Mouse (Mus musculus): ENCODE measurements around the gene Ctse. TPM values are rescaled to one million over a fixed set of nuclear protein-coding genes. Genes with fewer than 3 reads are reported as not detected.

Gene Ctse
- total and polyA plus RNA-seq, 3 experiments: 55.2 to 92.7 TPM; not detected in 1

DNA sequence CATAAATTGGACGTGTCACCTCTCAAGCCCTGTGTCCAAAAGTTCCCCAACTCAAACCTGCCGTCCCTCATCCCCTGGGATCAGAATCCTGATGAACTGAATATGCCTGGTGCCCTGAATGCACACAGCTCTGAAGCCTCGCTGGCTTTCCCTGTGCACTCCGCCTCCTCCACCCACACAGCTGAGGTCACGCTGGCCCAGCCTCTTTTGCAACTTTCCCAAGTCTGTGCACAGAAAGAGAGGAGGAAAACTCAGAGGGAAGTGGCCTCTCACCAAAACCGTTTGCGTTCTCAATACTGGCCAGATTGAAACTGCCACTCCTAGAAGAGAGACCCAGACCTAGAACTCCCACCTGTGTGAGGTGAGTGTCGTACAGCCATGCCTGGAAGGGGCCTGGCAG lies 50.4 kb downstream of the Ctse start, which contains the start of gene Rab7b:
Gene Rab7b, plus strand, starts transcription at position 221 of the 400 bp plus-strand sequence.
- no peaks in the 10 kb centered on the region for H3K36me3 ChIP-seq (ENCODE audit: control insufficient read depth in 1 of 2, insufficient read depth in 2 of 2, low read length in 2 of 2)
- DNase-seq (ENCODE audit: low read depth, low spot score): no peak
- no peak within 1 kb of the TSS for H3K4me3 ChIP-seq (ENCODE audit: control insufficient read depth in 1 of 2, insufficient read depth in 1 of 2, low read depth in 2 of 2, low read length in 2 of 2)
- no peak for TF ChIP-seq USF2 (IDR thresholded peaks at IDR 0.05; ENCODE audit: borderline replicate concordance in 1 of 2, insufficient read depth in 1 of 2, low read depth in 1 of 2, low read length in 2 of 2)
- no peak for TF ChIP-seq TAL1 (IDR thresholded peaks at IDR 0.05; ENCODE audit: low read length)
- no peak for TF ChIP-seq CHD1 (IDR thresholded peaks at IDR 0.05; ENCODE audit: low read depth, low read length)
- TF ChIP-seq E2F4 (IDR thresholded peaks at IDR 0.05; ENCODE audit: borderline replicate concordance, low read depth, low read length): no peak
- no peak for TF ChIP-seq MYC (IDR thresholded peaks at IDR 0.05; ENCODE audit: low read depth, low read length)
- TF ChIP-seq ZKSCAN1 (IDR thresholded peaks at IDR 0.05; ENCODE audit: low read depth, low read length): no peak
- no peaks in the 10 kb centered on the region; a peak in 1 of 4 replicates for H3K27me3 ChIP-seq (ENCODE audit: control insufficient read depth in 1 of 2, insufficient read depth in 2 of 2, low read length in 2 of 2)
- H3K79me2 ChIP-seq (ENCODE audit: control insufficient read depth, insufficient read depth, low read length, poor library complexity): no peaks in the 10 kb centered on the region
- H3K9me3 ChIP-seq (replicated peaks; ENCODE audit: insufficient read depth, low read length): no peaks in the 10 kb centered on the region
- 0 out of 4 replicates have a peak, but pooled peaks cover 0 to 10% of the 10 kb centered on the region in 2 experiments for H3K4me1 ChIP-seq (ENCODE audit: control insufficient read depth in 1 of 2, insufficient read depth in 2 of 2, low read length in 2 of 2)
- no peak within 1 kb of the TSS for H3K9ac ChIP-seq (ENCODE audit: control insufficient read depth, low read depth, low read length, poor library complexity, severe bottlenecking)
- H3K27ac ChIP-seq (ENCODE audit: control insufficient read depth, low read depth, low read length): no peak within 1 kb of the TSS

DNA sequence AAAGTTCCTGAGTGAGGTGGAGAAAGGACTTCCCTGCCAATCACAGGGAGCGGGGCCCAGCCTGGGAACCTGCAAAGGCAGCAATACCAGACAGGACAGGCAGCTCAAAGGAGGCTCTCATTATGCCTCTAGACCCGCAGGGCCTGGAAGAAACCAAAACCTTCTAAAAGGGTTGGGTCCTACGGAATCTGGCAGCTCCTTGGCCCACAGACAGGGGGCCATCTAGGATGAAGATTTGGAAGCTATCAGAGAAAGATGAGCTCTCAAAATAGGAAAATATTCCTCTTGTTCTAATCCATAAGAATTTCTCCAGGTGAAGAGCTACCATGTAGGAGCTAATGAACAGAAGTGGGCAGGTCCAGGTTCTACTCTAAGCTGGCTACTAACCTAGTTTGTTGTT lies 50.9 kb downstream of the Ctse start:
- Histone ChIP-seq H3K36me3 (ENCODE audit: control insufficient read depth in 1 of 2, insufficient read depth in 2 of 2, low read length in 2 of 2) (no peaks in the 10 kb centered on the region), H3K9ac (ENCODE audit: control insufficient read depth, low read depth, low read length, poor library complexity, severe bottlenecking) (no peak overlapping the region), H3K4me3 (ENCODE audit: control insufficient read depth in 1 of 2, insufficient read depth in 1 of 2, low read depth in 2 of 2, low read length in 2 of 2) (no peak overlapping the region), H3K4me1 (ENCODE audit: control insufficient read depth in 1 of 2, insufficient read depth in 2 of 2, low read length in 2 of 2) (0 out of 4 replicates have a peak, but pooled peaks cover 0 to 10% of the 10 kb centered on the region in 2 experiments), H3K79me2 (ENCODE audit: control insufficient read depth, insufficient read depth, low read length, poor library complexity) (no peaks in the 10 kb centered on the region), H3K27me3 (ENCODE audit: control insufficient read depth in 1 of 2, insufficient read depth in 2 of 2, low read length in 2 of 2) (no peaks in the 10 kb centered on the region; a peak in 1 of 4 replicates), H3K9me3 (replicated peaks; ENCODE audit: insufficient read depth, low read length) (no peaks in the 10 kb centered on the region), H3K27ac (ENCODE audit: control insufficient read depth, low read depth, low read length) (no peak overlapping the region)
- no peak for TF ChIP-seq CHD1 (IDR thresholded peaks at IDR 0.05; ENCODE audit: low read depth, low read length)
- no peak for TF ChIP-seq USF1 (IDR thresholded peaks at IDR 0.05; ENCODE audit: low read depth, low read length)
- TF ChIP-seq CTCF (IDR thresholded peaks at IDR 0.05 in 2 of 3, conservative IDR thresholded peaks at IDR 0.05 in 1 of 3; ENCODE audit: control insufficient read depth in 1 of 3, insufficient read depth in 1 of 3, low read depth in 2 of 3, low read length in 3 of 3, poor library complexity in 1 of 3, severe bottlenecking in 1 of 3): no peak
- TF ChIP-seq ZMIZ1 (IDR thresholded peaks at IDR 0.05; ENCODE audit: low read depth, low read length): no peak
- TF ChIP-seq SIN3A (IDR thresholded peaks at IDR 0.05; ENCODE audit: low read length): no peak
- TF ChIP-seq MYC (IDR thresholded peaks at IDR 0.05; ENCODE audit: low read depth, low read length): no peak
- no peak for TF ChIP-seq POLR2AphosphoS5 (IDR thresholded peaks at IDR 0.05; ENCODE audit: borderline replicate concordance, low read depth, low read length)
- no peak for TF ChIP-seq ZKSCAN1 (IDR thresholded peaks at IDR 0.05; ENCODE audit: low read depth, low read length)
- no peak for TF ChIP-seq NELFE (IDR thresholded peaks at IDR 0.05; ENCODE audit: low read depth, low read length)
- TF ChIP-seq MEF2A (IDR thresholded peaks at IDR 0.05; ENCODE audit: extremely low read depth, insufficient replicate concordance, low read depth, low read length, poor library complexity, severe bottlenecking): no peak
- no peak for TF ChIP-seq UBTF (IDR thresholded peaks at IDR 0.05; ENCODE audit: borderline replicate concordance, insufficient read depth, low read depth, low read length)
- TF ChIP-seq USF2 (IDR thresholded peaks at IDR 0.05; ENCODE audit: borderline replicate concordance in 1 of 2, insufficient read depth in 1 of 2, low read depth in 1 of 2, low read length in 2 of 2): no peak
- no peak for TF ChIP-seq JUND (IDR thresholded peaks at IDR 0.05; ENCODE audit: low read depth, low read length)
- no peak for DNase-seq (ENCODE audit: low read depth, low spot score)

All from MEL (cell line).